Mouse (Mus musculus) kidney, embryonic 14.5 days (tissue): ENCODE measurements around the gene Dpp4. TPM values are rescaled to one million over a fixed set of nuclear protein-coding genes. Genes with fewer than 3 reads are reported as not detected.

ENCODE experiments used
- ATAC-seq: fragments of 200-750 bp; cut with Nextera tagmentation; 2 replicates; pipeline ENCODE4 v1.8.0; 2017; ENCODE audit warnings: moderate number of reproducible peaks, mild to moderate bottlenecking, moderate TSS enrichment, moderate library complexity; ENCODE audit not compliant: low FRiP score, low TSS enrichment
- H3K27ac ChIP-seq: fragments of 300-500 bp; sonication (generic); 2 replicates; pipeline ENCODE4 v1.5.1; 2014; ENCODE audit warnings: low read depth, mild to moderate bottlenecking, low read length, moderate library complexity, mixed read lengths
- H3K27me3 ChIP-seq: fragments of 300-500 bp; sonication (generic); 2 replicates; pipeline ENCODE4 v1.6.1; 2014; ENCODE audit warnings: mild to moderate bottlenecking, low read length; ENCODE audit not compliant: control insufficient read depth, insufficient read depth
- H3K36me3 ChIP-seq: fragments of 300-500 bp; sonication (generic); 2 replicates; pipeline ENCODE4 v1.6.1; 2014; ENCODE audit warnings: low read length, mixed read lengths; ENCODE audit not compliant: control insufficient read depth, insufficient read depth
- H3K4me1 ChIP-seq: fragments of 300-500 bp; sonication (generic); 2 replicates; pipeline ENCODE4 v1.6.1; 2014; ENCODE audit warnings: low read length, mixed read lengths; ENCODE audit not compliant: control insufficient read depth, insufficient read depth
- H3K4me2 ChIP-seq: fragments of 300-500 bp; sonication (generic); replicated peaks from 2 replicates; pipeline ENCODE4 v1.6.1; 2014; ENCODE audit warnings: low read depth, mild to moderate bottlenecking, low read length
- H3K4me3 ChIP-seq: fragments of 300-500 bp; sonication (generic); 2 replicates; pipeline ENCODE4 v1.5.1; 2014; ENCODE audit warnings: mild to moderate bottlenecking, low read length
- H3K9ac ChIP-seq: fragments of 300-500 bp; sonication (generic); 2 replicates; pipeline ENCODE4 v1.6.1; 2014; ENCODE audit warnings: low read depth, mild to moderate bottlenecking, low read length, moderate library complexity
- H3K9me3 ChIP-seq: fragments of 300-500 bp; sonication (generic); 2 replicates; pipeline ENCODE4 v1.6.1; 2016; ENCODE audit warnings: low read length; ENCODE audit not compliant: control insufficient read depth
- WGBS: fragments of 180-500 bp; shearing (Covaris S2); extraction: QIAGEN DNeasy Blood & Tissue Kit; methylation state at CpG from one replicate; pipeline ENCODE4 v1.1.7; 2014; 5-methylcytosine and 5-hydroxymethylcytosine counted together
- polyA plus RNA-seq: library from polyadenylated mRNA; unstranded; fragments of >200 nt; fragmentation: Nextera tagmentation; extraction: Ambion mirVana; gene quantifications from 2 replicates; pipeline ENCODE4 v1.2.1, GENCODE M21; 2014

The Dpp4 gene
- polyA plus RNA-seq, 1 experiment from 2014 or later: 70.1 TPM

DNA sequence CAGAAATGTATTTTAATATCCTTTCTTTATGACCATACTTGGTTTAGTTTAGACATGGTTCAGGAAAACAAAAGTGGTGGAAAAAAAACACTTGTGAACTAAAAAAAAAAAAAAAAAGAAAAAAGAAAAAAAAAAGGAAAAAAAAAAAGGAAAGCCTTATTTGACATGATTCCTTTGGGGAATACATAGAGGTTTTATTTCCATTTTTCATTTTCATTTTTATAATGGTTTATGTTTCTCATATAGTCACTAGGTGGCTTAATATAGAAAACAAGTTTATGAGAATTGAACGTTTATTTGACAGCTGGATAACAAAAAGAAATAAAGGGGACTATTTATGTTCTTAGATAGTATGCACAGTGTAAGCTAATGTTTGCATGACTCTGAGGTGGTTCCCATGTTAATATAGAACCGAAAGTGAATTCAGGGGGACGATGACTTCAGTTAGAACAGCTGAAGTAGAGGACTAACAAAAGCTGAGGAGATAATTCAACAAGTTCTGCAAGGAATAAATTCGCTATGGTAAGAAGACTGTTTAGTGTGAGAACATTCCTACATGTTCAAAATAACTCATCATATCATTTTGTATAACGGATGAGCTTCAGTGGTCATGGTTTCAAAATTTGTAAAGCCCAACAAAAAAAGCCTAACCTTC, 37.8 kb upstream of the Dpp4 start:
- H3K36me3 ChIP-seq: no peaks in the 10 kb centered on the region
- ATAC-seq: no peak
- H3K4me2 ChIP-seq: no peak overlapping the region
- no peak overlapping the region for H3K4me3 ChIP-seq
- H3K27me3 ChIP-seq: no peaks in the 10 kb centered on the region
- H3K27ac ChIP-seq: no peak overlapping the region
- WGBS: 80% methylated on average over 5 of the region's 5 CpGs
- no peaks in the 10 kb centered on the region for H3K9me3 ChIP-seq
- H3K4me1 ChIP-seq: no peaks in the 10 kb centered on the region
- H3K9ac ChIP-seq: no peak overlapping the region

GRCm38 (mm10) chr2:62440802-62441544, 28.9 kb upstream of the Dpp4 start:
- peak; percentile 55; the same call in 1 of the 2 replicates for ATAC-seq
- WGBS: 62% methylated on average over 13 of the region's 13 CpGs
- H3K9me3 ChIP-seq: no peaks in the 10 kb centered on the region
- no peaks in the 10 kb centered on the region for H3K4me1 ChIP-seq
- no peak overlapping the region for H3K27ac ChIP-seq
- no peak overlapping the region for H3K4me2 ChIP-seq
- H3K27me3 ChIP-seq: no peaks in the 10 kb centered on the region
- H3K9ac ChIP-seq: no peak overlapping the region
- H3K4me3 ChIP-seq: no peak overlapping the region
- H3K36me3 ChIP-seq: no peaks in the 10 kb centered on the region

DNA sequence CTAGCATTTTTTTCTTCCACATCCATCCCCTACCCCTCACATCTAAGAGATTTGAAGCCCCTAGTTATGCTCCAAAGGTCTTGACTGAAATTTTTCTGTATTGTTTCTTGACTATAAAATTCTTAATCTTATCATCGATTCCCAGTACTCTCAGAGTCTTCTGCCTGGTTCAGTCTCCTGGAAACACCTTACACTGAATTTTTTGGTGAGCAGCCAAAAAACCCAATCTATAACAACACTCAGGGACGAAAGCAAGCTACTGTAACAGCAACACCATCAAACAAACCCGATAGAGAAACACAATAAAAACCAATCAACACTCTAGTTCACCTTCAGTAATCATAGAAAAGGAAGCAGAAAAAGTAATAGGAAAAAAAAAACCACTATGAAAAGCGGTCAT, 28.1 kb upstream of the Dpp4 start:
- Histone ChIP-seq H3K9me3 (no peaks in the 10 kb centered on the region), H3K4me1 (no peaks in the 10 kb centered on the region), H3K4me3 (no peak overlapping the region), H3K27me3 (no peaks in the 10 kb centered on the region), H3K4me2 (no peak overlapping the region), H3K36me3 (no peaks in the 10 kb centered on the region), H3K9ac (no peak overlapping the region), H3K27ac (no peak overlapping the region)
- WGBS: 82% methylated on average over 4 of the region's 4 CpGs
- no peak for ATAC-seq

- H3K4me3 ChIP-seq: no peak overlapping the region
- no peak for ATAC-seq
- WGBS: 88% methylated on average over 8 of the region's 8 CpGs
- no peaks in the 10 kb centered on the region for H3K27me3 ChIP-seq
- H3K9ac ChIP-seq: no peak overlapping the region
- H3K4me2 ChIP-seq: no peak overlapping the region
- H3K27ac ChIP-seq: no peak overlapping the region
- H3K36me3 ChIP-seq: no peaks in the 10 kb centered on the region
- no peaks in the 10 kb centered on the region for H3K4me1 ChIP-seq
- H3K9me3 ChIP-seq: no peaks in the 10 kb centered on the region
Observed at GRCm38 (mm10) chr2:62431245-62431795, 19.3 kb upstream of the Dpp4 start.

DNA sequence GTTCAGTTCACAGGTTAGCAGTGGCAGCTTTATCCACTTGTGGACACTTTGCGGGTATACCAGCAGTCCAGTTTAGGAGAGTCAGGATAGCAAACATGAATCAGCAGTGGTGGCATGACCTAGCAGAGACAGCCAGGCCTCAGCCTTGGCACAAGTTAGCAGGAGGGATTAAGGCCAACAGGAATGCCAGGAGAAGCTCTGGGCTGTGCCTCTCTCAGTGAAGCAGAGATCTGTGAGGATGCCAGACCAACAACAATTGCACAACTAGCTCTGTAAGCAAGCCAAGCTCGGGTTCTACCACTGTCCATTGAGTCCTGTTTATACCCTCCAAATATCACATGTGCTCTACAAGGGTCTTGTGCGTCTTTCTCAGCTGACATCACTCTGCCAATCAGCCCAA, 13.9 kb upstream of the Dpp4 start:
- no peaks in the 10 kb centered on the region for H3K27me3 ChIP-seq
- H3K9me3 ChIP-seq: no peaks in the 10 kb centered on the region
- WGBS: 91% methylated on average over 3 of the region's 3 CpGs
- H3K27ac ChIP-seq: no peak overlapping the region
- no peak overlapping the region for H3K9ac ChIP-seq
- H3K4me2 ChIP-seq: no peak overlapping the region
- H3K36me3 ChIP-seq: no peaks in the 10 kb centered on the region
- no peak overlapping the region for H3K4me3 ChIP-seq
- ATAC-seq: no peak
- no peaks in the 10 kb centered on the region for H3K4me1 ChIP-seq

- Histone ChIP-seq H3K27me3 (no peaks in the 10 kb centered on the region), H3K36me3 (no peaks in the 10 kb centered on the region), H3K27ac (no peak overlapping the region), H3K4me2 (no peak overlapping the region), H3K4me3 (no peak overlapping the region), H3K9ac (no peak overlapping the region), H3K9me3 (no peaks in the 10 kb centered on the region), H3K4me1 (no peaks in the 10 kb centered on the region)
- ATAC-seq: 0 out of 2 replicates have a peak, but pooled peaks have one; percentile 16
- WGBS: 27% methylated on average over 4 of the region's 4 CpGs
Observed at GRCm38 (mm10) chr2:62423343-62423776, 11.3 kb upstream of the Dpp4 start.

DNA sequence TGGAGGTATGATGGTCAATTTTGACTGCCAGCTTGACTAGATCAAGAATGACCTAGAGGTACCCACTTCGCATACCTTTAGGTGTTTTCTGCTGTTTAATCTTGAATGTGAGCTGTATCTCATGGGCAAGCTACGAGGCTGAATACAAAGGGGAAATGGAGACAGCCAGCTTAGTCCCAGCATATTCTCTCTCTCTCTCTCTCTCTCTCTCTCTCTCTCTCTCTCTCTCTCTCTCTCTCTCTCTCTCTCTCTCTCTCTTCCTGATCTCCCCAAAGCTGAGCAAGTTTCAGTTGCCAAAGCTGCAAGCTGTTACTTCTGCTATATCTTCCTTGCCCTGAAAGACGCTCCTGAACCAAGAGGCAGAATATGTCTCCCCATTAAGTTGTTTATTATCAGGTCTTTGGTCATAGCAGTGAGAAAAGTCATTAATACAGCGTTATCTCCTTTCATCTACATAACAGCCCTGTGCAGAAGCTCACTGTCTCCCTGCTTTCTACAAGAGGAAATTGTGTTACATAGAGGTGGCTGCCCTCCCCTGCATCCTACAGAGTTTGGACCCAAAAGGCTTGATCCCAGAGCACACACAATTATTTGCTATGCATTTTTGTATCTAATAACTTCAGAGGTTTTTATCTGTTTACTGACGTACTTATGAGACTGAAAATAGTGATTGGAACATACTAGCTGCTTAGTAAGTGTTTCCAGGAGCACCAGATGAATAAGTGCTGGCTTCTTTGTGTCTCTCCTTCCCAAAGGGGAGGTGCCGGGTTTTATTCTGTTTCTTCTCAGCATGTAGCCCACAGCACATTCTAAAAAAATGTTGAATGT, 10.7 kb upstream of the Dpp4 start:
- H3K27me3 ChIP-seq: no peaks in the 10 kb centered on the region
- no peak overlapping the region for H3K9ac ChIP-seq
- H3K9me3 ChIP-seq: no peaks in the 10 kb centered on the region
- H3K27ac ChIP-seq: no peak overlapping the region
- H3K4me2 ChIP-seq: no peak overlapping the region
- ATAC-seq: no peak
- 73% methylated on average over 6 of the region's 6 CpGs for WGBS
- no peaks in the 10 kb centered on the region for H3K4me1 ChIP-seq
- H3K36me3 ChIP-seq: no peaks in the 10 kb centered on the region
- no peak overlapping the region for H3K4me3 ChIP-seq

GRCm38 (mm10) chr2:62421229-62421628, 9.2 kb upstream of the Dpp4 start:
- Histone ChIP-seq H3K27me3 (no peaks in the 10 kb centered on the region), H3K4me1 (no peaks in the 10 kb centered on the region), H3K36me3 (no peaks in the 10 kb centered on the region), H3K9ac (no peak overlapping the region), H3K4me3 (no peak overlapping the region), H3K4me2 (no peak overlapping the region), H3K9me3 (no peaks in the 10 kb centered on the region), H3K27ac (no peak overlapping the region)
- ATAC-seq: no peak
- 91% methylated on average over 4 of the region's 4 CpGs for WGBS
